ENCODE assay signal across 8 mouse cellular contexts in genomic region chr3:96669727-96670468, GRCm38 (mm10). TPM values are rescaled to one million over a fixed set of nuclear protein-coding genes. Genes with fewer than 3 reads are reported as not detected.
DNase-seq lines count a peak whose midpoint lies in the region; ATAC-seq and TF ChIP-seq lines count a peak whose summit lies in the region.

Gene Ankrd35, plus strand, starts transcription at chr3:96670131.

- no peak within 1 kb of the TSS for H3K27ac ChIP-seq in ES-E14 (ENCODE audit: insufficient read depth, low read depth, low read length, poor library complexity, severe bottlenecking)
- no peak within 1 kb of the TSS for H3K27ac ChIP-seq in forebrain, embryonic 15.5 days (replicated peaks)
- H3K27ac ChIP-seq in liver, postnatal 0 days (ENCODE audit: low read depth) = no peak within 1 kb of the TSS
- no peak within 1 kb of the TSS for H3K27ac ChIP-seq in neural tube, embryonic 14.5 days (ENCODE audit: low read depth, low read length)

- peak within 1 kb of the TSS; percentile 63 for H3K4me2 ChIP-seq in forebrain, embryonic 15.5 days (replicated peaks)
- peak within 1 kb of the TSS; percentile 78 for H3K4me2 ChIP-seq in liver, postnatal 0 days (ENCODE audit: low read depth, low read length)
- H3K4me2 ChIP-seq in neural tube, embryonic 14.5 days (ENCODE audit: low read depth, low read length) = peak within 1 kb of the TSS; percentile 66

- in situ Hi-C loops in ES-E14 (cut with MboI; ENCODE audit: low sequenced_read_pairs in 2 of 2, unreplicated experiment in 2 of 2) = loop anchor here in 1 of 2 experiments (5.0 kb wide), 1 partner anchor 37 kb away; the partner anchor contains the start of gene Nudt17

- H3K9me3 ChIP-seq in ES-E14 (ENCODE audit: control insufficient read depth, insufficient read depth, low read depth, low read length) = no peaks in the 10 kb centered on the region
- no peaks in the 10 kb centered on the region for H3K9me3 ChIP-seq in forebrain, embryonic 15.5 days
- H3K9me3 ChIP-seq in liver, postnatal 0 days (ENCODE audit: low read length) = no peaks in the 10 kb centered on the region
- no peaks in the 10 kb centered on the region for H3K9me3 ChIP-seq in neural tube, embryonic 14.5 days (ENCODE audit: control insufficient read depth, low read length)

- H3K4me1 ChIP-seq in ES-E14 (ENCODE audit: control insufficient read depth in 2 of 2, insufficient read depth in 2 of 2, low read length in 2 of 2, poor library complexity in 1 of 2) = peaks cover 15 to 16% of the 10 kb centered on the region in 2 experiments
- H3K4me1 ChIP-seq in forebrain, embryonic 15.5 days = peaks cover 5% of the 10 kb centered on the region; the same call in 1 of the 2 replicates
- peaks cover 4% of the 10 kb centered on the region for H3K4me1 ChIP-seq in liver, postnatal 0 days (ENCODE audit: insufficient read depth)
- no peaks in the 10 kb centered on the region for H3K4me1 ChIP-seq in neural tube, embryonic 14.5 days (ENCODE audit: control insufficient read depth, insufficient read depth, low read length)

- H3K9ac ChIP-seq in ES-E14 (ENCODE audit: insufficient read depth, low read depth, low read length, poor library complexity, severe bottlenecking) = no peak within 1 kb of the TSS
- peak within 1 kb of the TSS; percentile 45 for H3K9ac ChIP-seq in forebrain, embryonic 15.5 days (replicated peaks)
- 0 out of 2 replicates have a peak within 1 kb of the TSS, but pooled peaks have one; percentile 18 for H3K9ac ChIP-seq in liver, postnatal 0 days (replicated peaks)
- peak within 1 kb of the TSS; percentile 21; the same call in 1 of the 2 replicates for H3K9ac ChIP-seq in neural tube, embryonic 14.5 days (replicated peaks; ENCODE audit: low read depth, low read length)

- no peak for TF ChIP-seq EP300 in liver, postnatal 0 days (IDR thresholded peaks at IDR 0.05; ENCODE audit: low read depth)

- peak; percentile 95 for ATAC-seq in forebrain, embryonic 15.5 days (replicated peaks)
- peak; percentile 99 for ATAC-seq in liver, postnatal 0 days
- peak; percentile 93 for ATAC-seq in neural tube, embryonic 14.5 days (ENCODE audit: low read depth)

- no peaks in the 10 kb centered on the region for H3K36me3 ChIP-seq in ES-E14 (ENCODE audit: control insufficient read depth, insufficient read depth, low read length, poor library complexity, severe bottlenecking)
- H3K36me3 ChIP-seq in forebrain, embryonic 15.5 days = no peaks in the 10 kb centered on the region
- no peaks in the 10 kb centered on the region for H3K36me3 ChIP-seq in liver, postnatal 0 days (replicated peaks; ENCODE audit: insufficient read depth, low read length)
- H3K36me3 ChIP-seq in neural tube, embryonic 14.5 days (ENCODE audit: control insufficient read depth, insufficient read depth, low read length) = no peaks in the 10 kb centered on the region

- peak within 1 kb of the TSS; percentile 49 to 51 for H3K4me3 ChIP-seq in ES-E14 (ENCODE audit: insufficient read depth in 1 of 2, low read depth in 1 of 2, low read length in 2 of 2, poor library complexity in 1 of 2, severe bottlenecking in 1 of 2)
- H3K4me3 ChIP-seq in forebrain, embryonic 15.5 days = peak within 1 kb of the TSS; percentile 46
- peak within 1 kb of the TSS; percentile 42 for H3K4me3 ChIP-seq in liver, postnatal 0 days (ENCODE audit: low read depth, low read length)
- H3K4me3 ChIP-seq in neural tube, embryonic 14.5 days (ENCODE audit: low read depth, low read length) = peak within 1 kb of the TSS; percentile 34

- TF ChIP-seq CTCF in liver, postnatal 0 days (IDR thresholded peaks at IDR 0.05; ENCODE audit: low read depth) = peak; percentile 47

- H3K27me3 ChIP-seq in forebrain, embryonic 15.5 days = no peaks in the 10 kb centered on the region; the same call in 1 of the 2 replicates
- H3K27me3 ChIP-seq in liver, postnatal 0 days (ENCODE audit: insufficient read depth, low read length) = peaks cover 19% of the 10 kb centered on the region
- H3K27me3 ChIP-seq in neural tube, embryonic 14.5 days (ENCODE audit: control insufficient read depth, insufficient read depth, low read length) = no peaks in the 10 kb centered on the region

- intact Hi-C loops in heart, postnatal 25 days (cut with DNase I) = loop anchor here (2.0 to 5.0 kb wide), 2 partner anchors 23 to 37 kb away; partner anchors contain the start of gene Nudt17

- WGBS in forebrain, embryonic 15.5 days = 5% methylated on average over 35 of the region's 35 CpGs
- 4% methylated on average over 35 of the region's 35 CpGs for WGBS in liver, postnatal 0 days (ENCODE audit: insufficient replicate concordance)
- WGBS in neural tube, embryonic 14.5 days = 4% methylated on average over 34 of the region's 35 CpGs

- peak; percentile 92 for DNase-seq in ES-E14 (ENCODE audit: low read depth, low spot score)
- DNase-seq in cerebellum, adult 11-12 months = peak; percentile 87
- DNase-seq in heart, postnatal 25 days (ENCODE audit: low spot score) = peak; percentile 69
- DNase-seq in layer of hippocampus, adult 11-12 months (ENCODE audit: low spot score) = peak; percentile 68
- DNase-seq in liver, postnatal 0 days = peak; percentile 90
- peak; percentile 83 for DNase-seq in testis, postnatal 10 days (ENCODE audit: low spot score)

TF ChIP-seq in ES-E14, 5 proteins besides CTCF, POLR2A, EP300 and RAD21:
- no peak for TF ChIP-seq ZNF384 (IDR thresholded peaks at IDR 0.05; ENCODE audit: low read depth, low read length)
- no peak for TF ChIP-seq ZC3H11A (IDR thresholded peaks at IDR 0.05; ENCODE audit: borderline replicate concordance, low read depth, low read length)
- TF ChIP-seq MAFK (IDR thresholded peaks at IDR 0.05; ENCODE audit: insufficient read depth, low read depth, low read length) = no peak
- TF ChIP-seq CHD2 (IDR thresholded peaks at IDR 0.05; ENCODE audit: low read depth, low read length) = no peak
- TF ChIP-seq HCFC1 (IDR thresholded peaks at IDR 0.05; ENCODE audit: borderline replicate concordance, insufficient read depth, low read length) = no peak
TF ChIP-seq in ES-E14: peak in this region for 0.

RNA-seq across cellular contexts. Expression of gene Ankrd35, which starts in this region (rescaled TPM):
- total RNA-seq in ES-E14 (2012; rRNA removed) = 3.7 and 5.7 TPM in 2 replicates
- 1.5 and 1.9 TPM in 2 replicates for polyA plus RNA-seq in forebrain, embryonic 15.5 days (2015; fragmentation: Nextera tagmentation; extraction: Ambion mirVana)
- total RNA-seq in heart, postnatal 25 days (2021) = under 1 TPM; 0.60 to 0.95 TPM
- 0.37 and 0.45 TPM in 2 replicates for polyA plus RNA-seq in liver, postnatal 0 days (2015; fragmentation: Nextera tagmentation; extraction: Ambion mirVana)
- polyA plus RNA-seq in neural tube, embryonic 14.5 days (2014; fragmentation: Nextera tagmentation; extraction: Ambion mirVana) = 0.83 and 1.0 TPM in 2 replicates

Comparison
In these comparisons a context has a peak if more than half of its experiments do, and no peak if none do; other contexts are left out.
1. Peak in DNase-seq in heart, postnatal 25 days; RNA of the gene not detected or under 1 TPM.
2. Peak in DNase-seq, ATAC-seq, H3K4me3 ChIP-seq, H3K9ac ChIP-seq and H3K4me2 ChIP-seq in liver, postnatal 0 days; RNA of the gene not detected or under 1 TPM.